Mouse (Mus musculus) bone marrow macrophage, adult 2 months (primary cell): Measurements from ENCODE around the gene Poc1a.

Experiments
- CTCF ChIP-seq: IDR thresholded peaks from 2 replicates; pipeline ENCODE4 v1.5.1; 2012; ENCODE audit warnings: low read depth, mild to moderate bottlenecking, low read length, moderate library complexity
- POLR2A ChIP-seq: IDR thresholded peaks from 2 replicates; pipeline ENCODE4 v1.6.1; 2012; ENCODE audit warnings: mild to moderate bottlenecking, low read depth, low read length, borderline replicate concordance

- TF ChIP-seq CTCF (no peak), POLR2A (no peak)
Measured at GRCm38 (mm10) chr9:106237878-106238277, 43.0 kb upstream of the Poc1a start.
